Mouse (Mus musculus) lung, adult 2 months (tissue): ENCODE measurements around the gene Leo1. TPM values are rescaled to one million over a fixed set of nuclear protein-coding genes. Genes with fewer than 3 reads are reported as not detected.
A peak's percentile ranks its signal among the peaks of the same experiment; 100 is the strongest.

Experiments
- DNase-seq: peaks from one replicate; pipeline ENCODE4 v3.0.0; 2022
- H3K4me1 ChIP-seq: fragments of 200-500 bp; 2 replicates; pipeline ENCODE4 v1.6.1; 2011; ENCODE audit warnings: low read length; ENCODE audit not compliant: control insufficient read depth, insufficient read depth
- H3K4me3 ChIP-seq: fragments of 200-500 bp; replicated peaks from 2 replicates; pipeline ENCODE3; 2011; ENCODE audit warnings: low read depth, mild to moderate bottlenecking, control low read depth, low read length; ENCODE audit errors: extremely low read depth
- CTCF ChIP-seq: fragments of 200-500 bp; IDR thresholded peaks from 2 replicates; pipeline ENCODE4 v1.5.1; 2011; ENCODE audit warnings: mild to moderate bottlenecking, low read length, control low read depth; ENCODE audit not compliant: insufficient read depth
- POLR2A ChIP-seq: fragments of 200-500 bp; IDR thresholded peaks from 2 replicates; pipeline ENCODE4 v1.6.1; 2011; ENCODE audit warnings: low read depth, mild to moderate bottlenecking, control low read depth, low read length, borderline replicate concordance; ENCODE audit errors: extremely low read depth
- WGBS: fragments of 180-500 bp; shearing (Covaris S2); methylation state at CpG from one replicate; pipeline ENCODE4 v1.1.7; 2018; 5-methylcytosine and 5-hydroxymethylcytosine counted together
- polyA plus RNA-seq: library from polyadenylated mRNA; depleted of rRNA; stranded (reverse); fragments of >200 nt; gene quantifications from 2 replicates; pipeline ENCODE4 v1.2.3, GENCODE M21; 2012; rRNA removed

Leo1 gene
- polyA plus RNA-seq, 1 experiment: 4.1 TPM

GRCm38 (mm10) chr9:75495945-75496344 is 54.6 kb downstream of the Leo1 start:
- no peaks in the 10 kb centered on the region for H3K4me1 ChIP-seq
- no peak for DNase-seq
- TF ChIP-seq POLR2A: no peak
- TF ChIP-seq CTCF: no peak
- WGBS: 67% methylated on average over 10 of the region's 10 CpGs
- no peak overlapping the region for H3K4me3 ChIP-seq

- no peak for DNase-seq
Observed at GRCm38 (mm10) chr9:75498571-75498970, 57.2 kb downstream of the Leo1 start.

GRCm38 (mm10) chr9:75504311-75504710 is 63.0 kb downstream of the Leo1 start:
- no peaks in the 10 kb centered on the region for H3K4me1 ChIP-seq
- H3K4me3 ChIP-seq: no peak overlapping the region
- no peak for TF ChIP-seq CTCF
- TF ChIP-seq POLR2A: no peak
- no peak for DNase-seq
- WGBS: 91% methylated on average over 6 of the region's 6 CpGs

More at GRCm38 (mm10) chr9:75498571-75498970, 57.2 kb downstream of the Leo1 start:
- TF ChIP-seq POLR2A: no peak
- TF ChIP-seq CTCF: no peak
- no peak overlapping the region for H3K4me3 ChIP-seq
- H3K4me1 ChIP-seq: no peaks in the 10 kb centered on the region
- 92% methylated on average over 7 of the region's 7 CpGs for WGBS

- no peak overlapping the region for H3K4me3 ChIP-seq
- no peak for DNase-seq
- 82% methylated on average over 8 of the region's 8 CpGs for WGBS
- no peaks in the 10 kb centered on the region for H3K4me1 ChIP-seq
- TF ChIP-seq CTCF (no peak), POLR2A (no peak)
Observed at GRCm38 (mm10) chr9:75511236-75511939, 70.1 kb downstream of the Leo1 start.

GRCm38 (mm10) chr9:75515464-75516113 is 74.3 kb downstream of the Leo1 start:
- 64% methylated on average over 12 of the region's 12 CpGs for WGBS
- DNase-seq: no peak
- H3K4me3 ChIP-seq: no peak overlapping the region
- no peaks in the 10 kb centered on the region for H3K4me1 ChIP-seq
- TF ChIP-seq CTCF (peak; percentile 42), POLR2A (no peak)

Other genes with a start within 250 kb of the Leo1 start
- gene Myo5c, start 209.5 kb upstream of the Leo1 start, polyA plus RNA-seq: 44.8 and 53.2 TPM in 2 replicates
- 12.4 and 15.4 TPM in 2 replicates for gene Gnb5, start 135.2 kb upstream of the Leo1 start, polyA plus RNA-seq
- gene Bcl2l10, start 93.8 kb upstream of the Leo1 start, polyA plus RNA-seq: 0.09 TPM in 1 of 2 replicates, not detected in the other
- gene Mapk6, start 31.5 kb upstream of the Leo1 start, polyA plus RNA-seq: 14.5 and 25.2 TPM in 2 replicates
- gene Tmod3, start 118.1 kb downstream of the Leo1 start, polyA plus RNA-seq: 30.9 and 46.5 TPM in 2 replicates
- gene Tmod2, start 169.8 kb downstream of the Leo1 start, polyA plus RNA-seq: 3.3 and 7.6 TPM in 2 replicates
- gene Lysmd2, start 184.2 kb downstream of the Leo1 start, polyA plus RNA-seq: 60.6 and 73.7 TPM in 2 replicates
- 0.38 and 1.6 TPM in 2 replicates for gene Scg3, start 242.5 kb downstream of the Leo1 start, polyA plus RNA-seq